Mouse (Mus musculus) right cerebral cortex, postnatal 36 days (tissue): ENCODE measurements around the gene Ccr1.
A peak's percentile ranks its signal among the peaks of the same experiment; 100 is the strongest.

Experiments
- DNase-seq, 2 experiments: peaks; one replicate each; pipeline ENCODE4 v3.0.0; 2022; ENCODE audit warnings: low spot score in 2 of 2, mixed read lengths in 1 of 2

Ccr1 gene

DNA sequence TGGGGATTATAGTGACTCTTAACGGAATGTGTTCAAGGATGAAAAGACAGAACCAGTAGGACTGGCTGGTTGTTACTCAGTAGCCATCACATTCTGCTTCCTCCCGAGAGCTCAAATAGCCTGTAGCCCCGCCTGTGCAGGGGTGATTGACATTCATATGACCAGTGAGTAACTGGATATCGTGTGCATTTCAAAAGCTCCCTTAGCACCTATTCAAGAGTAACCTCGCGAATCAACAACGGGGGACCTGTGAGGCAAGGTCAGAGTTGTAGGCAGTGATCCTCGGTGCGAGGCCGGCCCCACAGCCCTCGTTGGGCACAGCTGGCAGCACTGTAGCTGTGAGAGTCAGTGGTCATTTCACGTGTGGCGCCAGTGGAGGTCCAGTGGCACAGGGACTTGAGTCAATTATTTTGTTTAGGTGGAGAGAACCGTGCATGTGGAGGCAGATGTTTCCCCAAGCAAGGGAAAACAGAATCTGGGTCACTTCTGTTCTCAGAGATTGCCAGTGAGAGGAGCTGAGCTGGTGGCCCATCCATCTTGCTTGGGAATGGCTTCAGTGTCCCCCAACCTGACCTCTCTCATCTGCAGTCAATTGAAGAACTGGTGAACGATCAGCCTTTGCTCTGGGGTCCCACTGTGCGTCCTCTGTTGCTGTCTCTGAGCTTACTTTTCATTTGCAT, 41.1 kb downstream of the Ccr1 start:
- DNase-seq: no peak

GRCm38 (mm10) chr9:123926041-123926440, 42.5 kb downstream of the Ccr1 start:
- peak in 1 of 2 experiments; percentile 26 for DNase-seq

DNA sequence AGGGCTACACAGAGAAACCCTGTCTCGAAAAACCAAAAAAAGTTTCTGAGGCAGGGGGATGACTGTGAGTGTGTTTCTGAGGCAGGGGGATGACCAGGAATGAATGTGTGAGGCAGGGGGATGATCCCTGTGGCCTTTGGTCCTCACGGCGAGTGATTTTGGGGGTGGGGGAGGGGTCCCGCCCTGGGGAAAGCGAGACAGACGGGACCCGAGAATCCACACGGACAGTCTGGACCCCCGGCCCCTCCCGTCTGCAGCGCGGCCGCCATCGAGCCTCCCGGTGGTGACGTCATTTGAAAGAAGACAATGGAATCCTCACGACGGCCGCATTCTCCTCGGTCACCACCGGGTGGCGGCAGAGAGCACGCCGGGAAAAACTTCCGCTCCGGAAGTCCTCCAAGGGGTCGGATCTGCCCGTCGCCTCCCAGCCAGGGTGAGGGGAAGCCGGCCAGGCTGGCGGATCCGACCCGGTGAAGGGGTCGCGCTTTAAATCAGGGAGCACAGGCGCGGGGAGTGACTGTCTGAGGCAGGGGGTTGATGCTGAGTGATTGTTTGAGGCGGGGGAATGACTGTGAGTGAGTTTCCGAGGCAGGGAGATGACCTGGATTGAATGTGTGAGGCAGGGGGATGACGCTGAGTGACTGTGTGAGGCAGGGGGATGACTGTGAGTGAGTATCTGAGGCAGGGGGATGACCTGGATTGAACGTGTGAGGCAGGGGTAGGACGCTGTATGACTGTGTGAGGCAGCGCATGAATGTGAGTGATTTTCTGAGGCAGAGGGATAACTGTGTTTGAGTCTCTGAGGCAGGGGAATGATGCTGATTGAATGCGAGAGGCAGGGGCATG, 43.2 kb downstream of the Ccr1 start:
- peak; percentile 76 to 79 for DNase-seq

GRCm38 (mm10) chr9:123924589-123925066, 43.9 kb downstream of the Ccr1 start:
- DNase-seq: peak; percentile 87 to 92

GRCm38 (mm10) chr9:123924035-123924434, 44.5 kb downstream of the Ccr1 start:
- peak; percentile 57 to 67 for DNase-seq

DNA sequence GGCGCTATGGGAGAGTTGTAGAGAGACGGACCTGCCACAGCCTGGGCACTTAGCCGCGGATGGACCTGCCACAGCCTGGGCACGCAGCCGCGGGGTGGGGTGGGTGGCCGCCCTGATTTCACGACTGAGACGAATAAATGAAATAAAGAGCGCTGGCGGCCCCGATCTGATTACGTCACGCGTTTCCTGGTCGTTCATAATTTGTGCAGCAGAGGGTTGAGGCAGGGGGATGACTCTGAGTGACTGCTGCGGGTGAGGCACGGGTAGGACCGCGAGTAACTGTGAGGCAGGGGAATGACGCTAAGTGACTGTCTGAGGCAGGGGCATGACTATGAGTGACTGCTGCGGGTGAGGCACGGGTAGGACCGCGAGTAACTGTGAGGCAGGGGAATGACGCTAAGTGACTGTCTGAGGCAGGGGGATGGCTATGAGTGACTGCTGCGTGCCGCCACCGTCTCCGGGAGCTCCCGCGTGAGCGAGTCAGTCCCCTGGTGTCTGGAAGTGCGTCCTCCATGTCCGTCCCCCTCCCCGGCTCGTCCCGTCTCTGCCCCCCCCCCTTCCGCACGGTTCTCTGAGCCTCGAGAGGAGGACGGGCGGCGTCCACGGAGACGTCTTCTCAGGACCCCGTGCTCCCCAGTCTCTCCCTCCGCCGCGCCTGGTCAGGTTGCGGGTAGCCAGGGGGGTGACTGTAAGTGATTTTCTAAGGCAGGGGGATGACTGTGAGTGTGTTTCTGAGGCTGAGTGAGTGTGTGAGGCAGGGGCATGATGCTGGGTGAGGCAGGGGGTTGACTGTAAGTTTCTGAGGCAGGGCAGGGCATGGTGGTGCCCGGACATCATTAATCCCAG, 45.1 kb downstream of the Ccr1 start:
- peak in 1 of 2 experiments; percentile 23 for DNase-seq
